Mouse (Mus musculus) neural tube, embryonic 10.5 days (tissue): ENCODE measurements around the gene Slc37a1.
"Not testable (repeated sequence)": the region's sequence is repeated elsewhere in the genome, so short reads cannot be mapped to it uniquely, and the experiment has no call there.

Source experiments
- DNase-seq: peaks from one replicate; pipeline ENCODE4 v3.0.0-alpha.2; 2017; ENCODE audit warnings: low spot score; ENCODE audit errors: extremely low spot score

Slc37a1 gene

DNA sequence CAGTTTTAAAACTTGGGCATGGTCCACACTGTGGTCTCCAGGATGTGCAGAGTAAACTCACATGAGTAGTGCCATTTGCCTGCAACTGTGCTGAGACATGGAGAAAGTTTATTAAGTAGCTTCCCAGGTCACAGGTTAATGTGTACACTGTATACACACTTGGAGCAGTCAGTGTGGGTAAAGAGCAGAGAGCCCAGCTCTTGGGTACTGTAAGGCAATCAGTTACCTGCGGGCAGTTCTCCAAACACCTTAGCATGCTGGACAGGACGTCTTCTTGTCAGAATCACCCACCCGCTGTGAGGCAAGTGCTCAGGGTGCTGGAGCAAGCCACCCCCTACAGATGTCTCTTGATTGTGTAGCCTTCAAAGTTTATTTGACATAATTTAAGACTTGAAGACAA lies 58.2 kb downstream of the Slc37a1 start:
- DNase-seq: no peak

DNA sequence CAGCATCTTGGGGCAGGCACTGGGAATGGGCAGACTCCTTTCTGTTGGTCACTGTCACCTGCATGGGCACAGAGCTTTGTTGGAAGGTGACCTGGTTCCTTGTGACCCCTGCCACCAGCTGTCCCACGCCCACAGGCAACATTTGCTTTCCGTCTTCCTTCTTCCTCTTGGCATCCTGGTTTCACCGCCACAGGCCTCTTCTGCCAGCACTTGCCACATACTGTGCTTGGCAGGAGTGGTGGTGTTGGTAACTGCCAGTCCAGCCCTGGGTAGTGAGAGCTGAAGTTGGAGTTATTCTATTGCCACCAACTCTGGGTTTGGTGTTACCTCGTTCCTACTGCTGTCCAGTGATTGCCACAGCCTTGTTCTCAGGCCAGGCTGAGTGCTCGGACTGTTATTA lies 61.5 kb downstream of the Slc37a1 start:
- DNase-seq: no peak

DNA sequence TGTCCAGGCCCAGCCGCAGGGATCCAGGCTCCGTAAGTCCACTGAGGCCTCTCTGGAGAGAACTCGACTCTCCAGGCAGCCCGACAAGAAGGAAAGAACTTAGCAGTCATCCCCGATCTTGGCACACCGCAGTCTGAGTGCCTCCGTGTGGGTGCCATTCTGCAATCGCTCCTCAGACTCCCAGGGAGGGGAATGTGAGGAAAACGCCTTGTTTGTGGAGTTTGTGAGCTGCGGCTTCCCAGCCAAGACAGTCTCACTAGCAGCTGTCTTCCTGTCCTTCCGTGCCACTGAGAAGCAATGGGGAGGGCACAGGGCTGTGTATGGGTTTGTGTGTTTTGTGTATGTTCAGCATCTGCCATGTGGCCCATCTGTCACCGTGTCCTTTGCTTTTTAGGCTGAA lies 62.8 kb downstream of the Slc37a1 start:
- DNase-seq: no peak

DNA sequence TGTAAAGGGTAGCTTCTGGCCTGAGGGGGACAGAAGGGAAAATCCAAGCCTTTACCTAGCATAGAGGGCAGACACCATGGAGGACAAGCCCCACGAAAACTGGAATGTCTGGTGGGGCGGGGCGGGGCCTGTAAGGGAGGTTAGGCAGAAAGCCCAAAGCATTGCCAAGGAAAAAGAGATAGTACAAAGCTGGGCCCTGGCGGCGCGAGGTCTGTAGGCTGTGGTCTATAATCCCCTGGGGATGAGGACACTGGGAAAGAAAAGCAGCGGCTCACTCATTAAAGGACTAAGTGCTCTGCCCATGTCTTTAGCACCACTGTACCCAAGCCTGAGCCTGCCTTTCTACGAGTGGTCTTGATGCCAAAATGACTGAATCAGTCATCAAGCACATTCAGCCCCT lies 65.4 kb downstream of the Slc37a1 start:
- no peak for DNase-seq

DNA sequence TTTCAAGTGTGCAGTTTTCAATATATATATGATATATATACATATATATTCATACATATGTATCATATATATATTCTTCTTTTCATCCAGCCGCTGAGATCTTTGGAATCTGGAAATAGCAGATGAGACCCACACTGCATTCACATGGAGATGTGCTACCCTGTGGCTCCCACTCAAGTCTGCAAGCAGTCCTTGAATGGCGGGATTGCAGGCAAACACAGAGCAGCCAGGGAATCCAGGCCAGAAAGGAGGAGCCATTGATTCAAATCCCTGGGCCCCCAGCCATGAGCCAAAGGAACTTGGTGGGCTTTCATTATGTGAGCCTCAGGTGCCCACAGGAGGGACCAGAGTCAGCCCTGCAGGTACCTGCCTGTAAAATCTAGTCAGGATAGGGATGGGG lies 66.7 kb downstream of the Slc37a1 start:
- no peak for DNase-seq

DNA sequence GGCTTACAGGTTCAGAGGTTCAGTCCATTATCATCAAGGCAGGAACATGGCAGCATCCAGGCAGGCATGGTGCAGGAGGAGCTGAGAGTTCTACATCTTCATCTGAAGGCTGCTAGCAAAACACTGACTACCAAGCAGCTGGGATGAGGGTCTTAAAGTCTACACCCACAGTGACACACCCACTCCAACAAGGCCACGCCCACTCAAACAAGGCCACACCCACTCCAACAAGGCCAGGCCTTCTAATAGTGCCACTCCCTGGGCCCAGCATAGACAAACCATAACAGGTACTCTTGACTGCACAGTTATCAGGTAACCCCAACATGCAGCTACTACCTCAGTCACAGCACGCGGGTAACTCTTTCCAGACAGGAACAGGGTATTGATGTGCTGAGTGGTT lies 68.1 kb downstream of the Slc37a1 start:
- not testable (repeated sequence) for DNase-seq

DNA sequence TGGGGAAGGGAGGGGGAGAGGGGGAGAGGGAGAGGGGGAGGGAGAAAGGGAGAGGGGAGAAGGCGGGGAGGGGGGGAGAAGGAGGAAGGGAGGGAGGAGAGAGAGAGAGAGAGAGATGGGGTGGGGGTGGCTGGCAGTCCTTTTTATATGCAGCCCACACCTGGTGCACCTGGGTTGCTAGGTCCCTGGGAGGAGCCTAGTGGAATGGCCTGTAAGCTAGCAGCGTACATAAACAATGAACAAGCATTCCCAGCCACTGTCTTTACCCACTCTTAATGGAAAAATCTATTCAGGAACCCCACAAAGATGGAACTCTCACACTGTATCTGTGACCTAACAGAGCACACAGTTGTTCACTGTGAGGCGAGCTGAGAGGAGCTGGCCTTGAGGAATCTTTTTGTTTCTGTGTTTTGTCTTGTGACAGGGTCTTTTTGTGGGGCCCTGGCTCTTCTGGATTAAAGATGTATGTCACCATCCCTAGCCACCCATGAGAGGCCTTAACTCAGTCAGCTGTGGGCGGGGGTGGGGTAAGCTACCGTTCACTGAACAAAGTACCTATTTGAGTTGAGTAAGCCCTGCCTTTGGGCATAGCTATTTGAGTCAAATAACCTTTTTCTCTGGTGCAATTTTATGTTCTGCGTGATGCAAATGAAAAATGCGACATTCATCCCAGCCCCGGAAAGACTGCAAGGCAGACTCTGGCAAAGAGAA lies 69.4 kb downstream of the Slc37a1 start:
- no peak for DNase-seq

DNA sequence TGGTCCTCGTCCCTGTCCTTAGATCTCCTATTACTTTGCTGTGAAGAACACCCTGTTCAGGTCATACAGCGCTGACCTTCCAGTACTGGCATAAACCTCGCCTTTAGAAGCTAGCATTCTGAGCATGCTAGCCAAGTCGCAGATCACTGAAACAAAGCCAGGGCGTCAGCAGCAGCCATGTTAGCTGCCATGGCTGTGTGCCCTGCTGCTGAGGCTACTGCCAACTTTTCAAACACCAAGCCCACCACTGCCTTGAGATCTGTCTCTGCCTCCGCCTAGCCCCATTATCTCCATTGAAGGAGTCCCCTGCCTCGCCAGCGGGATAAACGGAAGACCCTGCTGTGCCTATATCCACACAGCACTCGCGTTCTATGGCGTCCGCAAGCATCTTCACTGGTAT lies 74.0 kb downstream of the Slc37a1 start:
- DNase-seq: no peak

DNA sequence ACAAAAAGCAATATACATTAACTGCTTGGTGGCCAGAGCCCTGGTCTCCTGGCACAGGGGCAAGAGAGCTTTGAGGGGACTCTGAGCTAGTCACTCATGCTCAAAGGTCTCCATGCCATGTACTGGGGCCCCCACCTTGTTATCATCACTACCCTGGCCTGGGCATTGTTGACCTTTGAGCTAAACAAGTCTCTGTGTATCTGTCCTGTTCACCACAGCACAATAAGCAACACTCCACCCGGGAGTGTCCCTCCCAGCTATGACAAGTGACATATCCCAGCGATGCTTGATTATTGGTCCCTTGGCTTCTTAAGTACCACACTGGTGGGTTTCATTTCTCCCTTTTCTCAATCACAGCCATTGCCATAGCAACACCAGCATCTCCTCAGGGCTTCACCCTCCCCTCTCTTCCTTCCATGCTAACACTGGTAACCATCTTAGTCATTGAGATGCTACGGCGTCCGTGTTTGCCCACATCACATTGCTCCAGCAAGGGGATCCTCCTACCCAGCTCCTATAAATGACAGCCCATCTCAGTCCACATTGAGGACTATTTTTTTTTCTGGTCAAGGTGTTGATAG lies 79.1 kb downstream of the Slc37a1 start:
- DNase-seq: no peak

DNA sequence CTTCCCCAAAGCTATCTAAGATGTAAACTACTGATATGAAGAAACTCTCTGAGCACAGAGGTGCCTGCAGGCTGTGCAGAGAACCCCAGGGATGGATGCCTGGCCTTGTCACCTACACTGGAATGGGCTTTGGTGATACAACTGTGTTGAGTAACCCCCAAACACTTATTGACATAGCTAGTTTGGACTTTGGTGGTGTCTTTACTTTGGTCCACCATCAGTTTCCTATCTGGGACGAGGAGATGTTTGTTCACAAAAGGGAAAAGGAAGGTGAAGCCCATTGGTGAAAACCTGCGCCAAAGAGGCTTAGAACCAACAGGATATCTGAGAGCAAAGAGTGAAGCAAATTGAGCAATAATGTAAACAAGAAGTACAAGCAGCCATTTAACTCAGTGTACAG lies 83.6 kb downstream of the Slc37a1 start:
- DNase-seq: no peak

DNA sequence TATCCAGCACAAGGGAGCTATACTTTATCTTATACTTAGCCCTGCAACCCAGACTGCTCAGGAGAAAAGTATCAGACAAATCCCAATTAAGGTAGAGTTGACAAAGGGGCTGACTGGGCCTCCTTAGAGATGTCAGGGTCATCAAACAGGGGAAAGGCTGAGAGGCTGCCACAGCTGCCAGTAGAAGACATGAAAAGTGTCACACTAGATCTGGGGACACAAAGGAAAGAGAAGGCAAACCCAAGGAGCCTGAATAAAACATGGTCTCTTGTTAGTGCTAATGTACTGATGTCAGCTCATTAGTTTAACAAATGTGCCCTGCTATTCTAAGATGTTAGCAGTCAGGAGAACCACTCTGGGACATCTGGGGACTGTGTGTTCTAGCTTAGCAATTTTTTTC lies 84.3 kb downstream of the Slc37a1 start:
- DNase-seq: no peak

DNA sequence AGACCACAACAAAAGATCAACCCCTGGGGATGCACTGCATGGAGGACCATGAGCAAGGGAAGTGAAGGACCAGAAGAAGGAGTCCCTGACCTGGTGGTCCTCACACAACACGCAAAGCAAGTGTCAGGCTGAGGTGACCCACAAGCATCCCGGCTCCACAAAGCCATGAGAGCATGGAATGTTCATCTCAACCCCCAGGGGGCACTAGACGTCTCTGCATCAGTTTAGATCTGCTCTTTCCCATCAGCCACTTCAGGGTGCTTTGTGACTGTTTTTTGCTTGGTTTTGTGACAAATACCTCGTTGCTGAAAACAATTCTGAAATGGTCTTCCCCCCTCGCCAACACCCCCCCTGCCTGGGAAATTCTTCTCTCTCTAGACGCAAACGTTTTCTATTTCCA lies 91.4 kb downstream of the Slc37a1 start:
- peak; percentile 70 for DNase-seq

DNA sequence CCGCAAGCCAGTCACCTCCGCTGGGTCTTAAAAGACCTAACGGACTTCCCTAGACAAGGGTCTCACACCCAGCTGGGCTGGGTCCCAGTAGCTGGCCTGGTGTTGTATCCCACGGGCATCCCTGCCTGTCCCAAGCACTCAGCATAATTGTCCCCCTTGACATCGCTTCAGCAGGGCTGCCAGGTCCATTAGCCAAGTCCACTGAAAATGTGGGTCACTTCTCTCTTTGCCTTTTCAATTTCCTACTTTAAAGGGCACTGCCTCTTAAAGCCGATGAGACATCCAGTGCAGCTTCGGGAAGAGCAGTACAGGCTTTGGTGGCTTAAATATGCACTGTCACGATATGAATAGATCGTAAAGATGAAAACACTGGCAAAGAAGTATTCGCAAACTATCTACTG lies 91.8 kb downstream of the Slc37a1 start:
- DNase-seq: no peak

DNA sequence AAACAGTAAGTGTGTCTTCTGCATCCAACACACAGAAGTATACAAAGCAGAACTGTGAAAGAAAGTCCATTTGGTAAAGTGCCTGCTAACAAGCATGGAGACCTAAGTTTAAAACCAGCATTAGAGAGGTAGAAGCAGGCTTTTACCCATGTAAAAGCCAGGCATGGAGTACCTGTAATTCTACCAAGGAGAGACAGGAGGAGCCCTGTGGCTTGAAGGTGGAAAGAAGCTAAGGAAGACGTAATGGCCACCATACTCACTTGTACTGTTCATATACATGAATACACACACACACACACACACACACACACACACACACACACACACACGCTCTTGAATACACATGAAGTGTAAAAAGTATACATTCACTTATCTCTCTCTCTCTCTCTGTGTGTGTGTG lies 92.5 kb downstream of the Slc37a1 start:
- no peak for DNase-seq

DNA sequence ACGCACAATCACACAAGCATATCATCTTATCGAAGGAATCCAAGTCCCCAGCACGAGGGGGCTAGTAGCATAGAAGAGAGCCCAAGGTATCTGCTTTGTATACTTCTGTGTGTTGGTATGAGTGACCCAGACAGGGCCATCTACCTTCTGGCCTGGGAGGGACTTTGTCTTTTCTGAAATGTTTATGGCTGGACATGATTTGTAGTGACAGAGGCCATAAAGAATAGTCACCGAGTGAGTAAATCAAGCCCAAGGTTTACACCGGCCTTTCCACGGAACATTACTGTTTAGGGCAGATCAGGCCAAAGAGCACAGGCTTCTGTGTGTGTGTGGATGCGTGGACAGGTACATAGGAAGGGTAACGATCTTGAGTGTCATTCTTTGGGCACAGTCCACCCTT lies 93.3 kb downstream of the Slc37a1 start:
- no peak for DNase-seq

DNA sequence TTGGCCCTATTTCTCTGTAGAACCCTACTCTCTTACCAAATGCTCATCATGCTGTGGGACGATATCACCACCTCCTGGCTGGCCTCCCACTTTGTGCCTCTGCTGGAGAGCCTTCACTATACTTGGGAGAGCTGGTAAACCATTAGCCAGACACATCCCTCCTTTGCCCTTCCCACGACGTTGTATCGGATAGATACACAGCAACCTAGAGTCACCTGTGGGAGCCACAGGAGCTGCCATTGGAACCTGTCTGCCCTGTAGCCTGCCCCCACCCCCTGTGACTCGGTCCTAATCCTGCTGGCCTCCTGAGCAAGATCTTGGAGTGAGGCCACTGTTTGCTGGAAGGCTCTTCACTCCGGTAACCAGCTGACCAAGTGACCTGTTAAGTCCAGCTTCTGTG lies 96.7 kb downstream of the Slc37a1 start:
- DNase-seq: no peak

DNA sequence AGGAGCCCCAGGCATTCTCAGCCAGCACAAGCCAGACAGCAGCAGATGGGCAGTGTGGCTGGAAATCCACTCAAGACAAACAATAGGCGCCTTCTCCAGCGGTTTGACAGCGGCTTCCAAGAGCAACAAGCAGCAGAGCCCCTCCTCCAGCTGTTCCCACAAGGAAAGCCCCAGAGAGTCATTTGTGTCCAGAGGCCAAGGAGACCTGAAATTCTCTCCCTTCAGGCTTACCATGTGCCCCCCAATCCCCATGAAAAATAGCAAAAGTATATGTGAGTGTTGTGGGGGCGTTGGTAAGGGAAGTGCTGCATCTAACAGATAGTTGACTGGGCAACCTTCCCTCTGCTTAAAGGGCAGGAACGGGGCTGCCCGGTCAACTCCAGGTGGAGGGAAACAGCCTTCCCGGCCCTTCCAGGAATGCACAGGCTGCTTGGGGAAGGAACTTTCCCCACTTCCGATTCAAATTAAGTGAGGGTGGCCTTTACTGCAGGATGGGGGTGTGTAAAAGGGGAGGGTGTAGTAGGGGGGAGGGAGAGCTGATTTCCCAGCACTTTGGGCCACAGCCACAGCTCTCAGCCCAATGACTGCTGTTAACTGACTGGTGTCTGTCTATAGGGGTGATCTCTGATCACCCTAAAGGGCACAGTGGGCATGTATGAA lies 98.5 kb downstream of the Slc37a1 start:
- DNase-seq: peak; percentile 40

DNA sequence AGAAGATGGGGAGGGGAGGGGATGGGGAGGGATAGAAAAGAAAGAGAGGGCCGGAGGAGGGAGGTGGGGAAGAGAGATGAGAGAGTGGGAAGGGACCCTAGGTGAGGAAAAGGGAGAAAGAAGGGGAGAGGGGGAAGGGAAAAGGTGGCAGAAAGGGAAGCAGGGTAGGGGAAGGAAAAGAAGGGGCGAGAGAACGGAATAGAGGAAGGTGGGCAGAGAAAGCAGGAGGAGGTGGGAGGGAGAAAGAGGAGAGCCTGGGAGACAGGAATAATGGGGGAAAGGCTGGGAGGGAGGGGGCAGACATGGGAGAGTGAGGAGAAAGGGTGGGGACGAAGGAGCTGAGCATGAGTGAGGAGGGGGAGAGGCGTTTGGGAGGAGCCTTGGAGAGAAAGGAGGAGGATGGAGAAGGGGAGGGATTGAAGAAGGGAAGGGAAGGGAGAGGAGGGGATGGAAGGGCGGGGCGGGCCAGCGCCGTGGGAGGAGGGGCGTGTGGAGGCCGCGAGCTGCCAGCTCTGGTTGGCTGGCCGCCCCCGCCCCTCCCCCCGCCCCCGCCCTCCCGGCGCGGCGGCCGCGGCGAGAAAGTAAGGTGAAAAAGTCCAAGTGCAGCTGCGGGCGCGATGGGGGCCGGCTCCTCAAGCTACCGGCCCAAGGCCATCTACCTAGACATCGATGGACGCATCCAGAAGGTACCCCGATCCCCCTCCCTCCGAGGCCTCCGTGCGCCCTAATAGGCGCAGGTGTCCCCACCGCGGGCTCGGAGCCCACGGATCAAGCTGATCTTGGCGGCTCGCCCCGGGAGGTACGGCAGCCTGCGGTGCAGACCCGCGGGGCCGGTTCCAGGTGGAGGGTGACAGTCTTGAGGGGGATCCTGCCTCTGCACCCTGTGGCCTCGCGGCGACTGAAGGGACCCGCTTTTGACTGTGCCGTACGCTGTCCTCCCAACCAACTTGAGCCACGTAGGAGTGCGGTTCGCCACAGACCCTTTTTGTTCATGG lies 99.4 kb downstream of the Slc37a1 start, which contains the start of gene Pde9a:
Pde9a (plus strand) TSS at position 540 of the 995 bp plus-strand sequence.
- DNase-seq: peak; percentile 80

DNA sequence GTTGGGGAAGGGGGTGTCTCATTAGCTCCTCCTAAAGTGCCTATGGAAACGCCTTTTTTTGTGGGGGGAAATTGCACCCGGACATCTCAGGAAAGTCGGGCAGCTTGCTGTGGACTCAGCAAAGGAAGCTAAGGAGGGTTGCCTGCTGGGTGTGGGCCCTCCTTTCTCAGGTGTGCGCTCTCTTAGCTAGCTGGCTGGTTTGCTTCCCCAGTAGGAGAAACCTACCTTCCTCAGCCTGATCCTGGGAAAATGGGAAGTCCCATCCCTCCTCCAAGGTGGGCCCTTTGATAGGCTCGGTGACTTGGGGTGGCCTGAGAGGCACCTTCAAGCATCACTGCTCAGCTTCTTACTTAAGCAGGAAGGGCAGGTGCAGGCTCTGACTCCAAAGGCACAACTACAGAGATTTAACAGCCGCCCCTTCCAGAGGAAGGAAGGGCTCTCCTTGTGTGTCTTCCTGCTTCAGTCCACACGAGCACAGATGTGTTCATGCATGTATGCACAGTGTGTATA lies 100.2 kb downstream of the Slc37a1 start:
- DNase-seq: peak; percentile 24

DNA sequence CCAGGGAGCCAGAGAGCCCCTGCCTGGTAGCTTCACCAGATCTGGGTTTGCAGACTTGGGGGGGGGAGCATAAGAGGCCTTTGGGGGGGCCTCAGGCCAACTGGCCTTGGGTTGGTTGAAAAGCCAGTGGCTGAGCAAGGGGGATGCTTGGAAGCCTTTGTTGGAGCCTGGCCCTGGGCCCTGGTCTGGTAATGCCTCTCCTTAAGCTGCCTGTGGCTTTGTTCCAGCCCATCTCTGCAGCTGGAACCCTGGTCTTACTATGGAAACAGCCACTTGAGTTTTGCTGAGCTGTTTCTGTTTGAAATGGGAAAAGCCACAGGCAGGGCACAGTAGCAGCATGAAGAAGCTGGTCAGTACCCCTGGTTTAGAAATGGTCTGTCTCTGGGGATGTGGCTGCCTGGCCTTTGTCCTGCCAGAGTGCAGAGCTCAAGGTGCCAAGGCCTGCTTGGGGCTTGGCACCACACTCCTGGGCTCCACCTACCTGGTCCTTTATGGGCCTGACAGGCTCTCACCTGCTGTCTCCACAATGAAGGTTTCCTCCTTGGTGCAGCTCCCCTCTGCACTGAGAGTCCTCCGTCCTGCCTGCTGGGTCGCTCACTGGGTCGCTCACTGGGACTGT lies 102.9 kb downstream of the Slc37a1 start:
- DNase-seq: no peak

DNA sequence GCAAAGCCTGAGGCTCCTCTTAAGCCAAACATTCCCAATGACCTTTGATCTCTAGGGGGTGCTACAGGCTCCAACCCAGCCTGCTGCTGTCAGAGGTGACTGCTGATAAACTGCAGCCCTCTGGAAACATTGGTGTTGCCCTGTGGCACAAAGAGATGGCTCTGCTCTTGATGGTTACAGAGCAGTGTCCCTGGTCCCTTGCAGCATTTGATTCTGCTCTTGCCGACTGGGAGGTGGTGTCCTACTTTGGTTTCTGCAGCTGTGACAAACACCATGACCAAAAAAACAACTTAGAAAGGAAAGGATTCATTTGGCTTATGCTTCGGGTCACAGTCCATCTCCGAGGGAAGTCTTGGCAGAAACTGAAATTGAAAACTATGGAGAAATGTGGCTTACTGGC lies 104.9 kb downstream of the Slc37a1 start:
- no peak for DNase-seq
